Mouse (Mus musculus): ENCODE results near the gene Syngr4. TPM values are rescaled to one million over a fixed set of nuclear protein-coding genes. Genes with fewer than 3 reads are reported as not detected.

Gene Syngr4
- polyA plus RNA-seq, 1 experiment from 2014 or later = 0.85 TPM

GRCm38 (mm10) chr7:45921950-45922600 lies 25.6 kb upstream of the Syngr4 start:
- no peaks in the 10 kb centered on the region; the same call in 1 of the 2 replicates for H3K36me3 ChIP-seq
- H3K9me3 ChIP-seq = no peaks in the 10 kb centered on the region
- H3K27ac ChIP-seq = peak overlapping the region; percentile 91
- no peak for ATAC-seq
- no peak overlapping the region for H3K9ac ChIP-seq
- no peak overlapping the region for H3K4me3 ChIP-seq (replicated peaks)
- 81% methylated on average over 12 of the region's 12 CpGs for WGBS
- H3K27me3 ChIP-seq (replicated peaks) = no peaks in the 10 kb centered on the region
- H3K4me2 ChIP-seq (replicated peaks) = peak overlapping the region; percentile 59; the same call in 1 of the 2 replicates
- H3K4me1 ChIP-seq (replicated peaks) = peaks cover 55% of the 10 kb centered on the region

GRCm38 (mm10) chr7:45921242-45921621 lies 24.7 kb upstream of the Syngr4 start, which contains the start of gene Emp3:
Emp3 (minus strand) TSS chr7:45921404.
- Histone ChIP-seq H3K4me3 (replicated peaks) (peak within 1 kb of the TSS; percentile 40), H3K9me3 (no peaks in the 10 kb centered on the region), H3K4me2 (replicated peaks) (peak within 1 kb of the TSS; percentile 77), H3K9ac (peak within 1 kb of the TSS; percentile 59), H3K36me3 (no peaks in the 10 kb centered on the region; the same call in 1 of the 2 replicates), H3K4me1 (replicated peaks) (peaks cover 62% of the 10 kb centered on the region), H3K27me3 (replicated peaks) (no peaks in the 10 kb centered on the region), H3K27ac (peak within 1 kb of the TSS; percentile 91)
- 13% methylated on average over 9 of the region's 9 CpGs for WGBS
- no peak for ATAC-seq

- H3K4me2 ChIP-seq (replicated peaks) = peak overlapping the region; percentile 77
- H3K4me3 ChIP-seq (replicated peaks) = peak overlapping the region; percentile 40
- WGBS = 21% methylated on average over 9 of the region's 9 CpGs
- no peaks in the 10 kb centered on the region; the same call in 1 of the 2 replicates for H3K36me3 ChIP-seq
- peaks cover 66% of the 10 kb centered on the region for H3K4me1 ChIP-seq (replicated peaks)
- H3K27me3 ChIP-seq (replicated peaks) = no peaks in the 10 kb centered on the region
- H3K9me3 ChIP-seq = no peaks in the 10 kb centered on the region
- H3K9ac ChIP-seq = peak overlapping the region; percentile 59
- ATAC-seq = no peak
- peak overlapping the region; percentile 70 for H3K27ac ChIP-seq
These were observed 24.2 kb upstream of the Syngr4 start for GRCm38 (mm10) chr7:45920583-45921241.

GRCm38 (mm10) chr7:45919761-45920160 lies 23.2 kb upstream of the Syngr4 start:
- H3K4me1 ChIP-seq (replicated peaks) = peaks cover 66% of the 10 kb centered on the region
- no peaks in the 10 kb centered on the region; the same call in 1 of the 2 replicates for H3K36me3 ChIP-seq
- 77% methylated on average over 4 of the region's 4 CpGs for WGBS
- H3K27me3 ChIP-seq (replicated peaks) = no peaks in the 10 kb centered on the region
- ATAC-seq = no peak
- H3K4me3 ChIP-seq (replicated peaks) = peak overlapping the region; percentile 40
- H3K9me3 ChIP-seq = no peaks in the 10 kb centered on the region
- H3K27ac ChIP-seq = peak overlapping the region; percentile 70; the same call in 1 of the 2 replicates
- H3K4me2 ChIP-seq (replicated peaks) = peak overlapping the region; percentile 77
- peak overlapping the region; percentile 59; the same call in 1 of the 2 replicates for H3K9ac ChIP-seq

- Histone ChIP-seq H3K27me3 (replicated peaks) (no peaks in the 10 kb centered on the region), H3K9me3 (no peaks in the 10 kb centered on the region), H3K9ac (no peak overlapping the region), H3K4me3 (replicated peaks) (peak overlapping the region; percentile 40), H3K36me3 (no peaks in the 10 kb centered on the region; the same call in 1 of the 2 replicates), H3K27ac (no peak overlapping the region), H3K4me2 (replicated peaks) (peak overlapping the region; percentile 77), H3K4me1 (replicated peaks) (peaks cover 66% of the 10 kb centered on the region)
- WGBS = 69% methylated on average over 14 of the region's 14 CpGs
- ATAC-seq = no peak
These were observed 22.7 kb upstream of the Syngr4 start for GRCm38 (mm10) chr7:45919083-45919671.

GRCm38 (mm10) chr7:45917926-45918325 lies 21.4 kb upstream of the Syngr4 start:
- no peak overlapping the region for H3K4me3 ChIP-seq (replicated peaks)
- 81% methylated on average over 15 of the region's 15 CpGs for WGBS
- 0 out of 2 replicates have a peak overlapping the region, but pooled peaks have one; percentile 37 for H3K9ac ChIP-seq
- H3K27me3 ChIP-seq (replicated peaks) = no peaks in the 10 kb centered on the region
- H3K4me2 ChIP-seq (replicated peaks) = peak overlapping the region; percentile 57; the same call in 1 of the 2 replicates
- no peak for ATAC-seq
- no peaks in the 10 kb centered on the region for H3K9me3 ChIP-seq
- peaks cover 61% of the 10 kb centered on the region for H3K4me1 ChIP-seq (replicated peaks)
- no peaks in the 10 kb centered on the region; the same call in 1 of the 2 replicates for H3K36me3 ChIP-seq
- H3K27ac ChIP-seq = peak overlapping the region; percentile 91

- peak overlapping the region; percentile 91 for H3K27ac ChIP-seq
- no peaks in the 10 kb centered on the region for H3K27me3 ChIP-seq (replicated peaks)
- peak overlapping the region; percentile 20 for H3K4me3 ChIP-seq (replicated peaks)
- WGBS = 17% methylated on average over 13 of the region's 13 CpGs
- peak; percentile 27 for ATAC-seq
- peak overlapping the region; percentile 37 for H3K9ac ChIP-seq
- H3K9me3 ChIP-seq = no peaks in the 10 kb centered on the region
- H3K4me2 ChIP-seq (replicated peaks) = peak overlapping the region; percentile 57
- peaks cover 53% of the 10 kb centered on the region for H3K4me1 ChIP-seq (replicated peaks)
- H3K36me3 ChIP-seq = no peaks in the 10 kb centered on the region; the same call in 1 of the 2 replicates
These were observed 20.6 kb upstream of the Syngr4 start for GRCm38 (mm10) chr7:45917004-45917704.

- H3K9ac ChIP-seq = peak overlapping the region; percentile 9
- peak overlapping the region; percentile 57 for H3K4me2 ChIP-seq (replicated peaks)
- H3K27ac ChIP-seq = peak overlapping the region; percentile 91
- no peaks in the 10 kb centered on the region for H3K9me3 ChIP-seq
- 36% methylated on average over 26 of the region's 26 CpGs for WGBS
- ATAC-seq = peak; percentile 83
- H3K4me3 ChIP-seq (replicated peaks) = peak overlapping the region; percentile 20
- H3K4me1 ChIP-seq (replicated peaks) = peaks cover 45% of the 10 kb centered on the region
- H3K27me3 ChIP-seq (replicated peaks) = no peaks in the 10 kb centered on the region
- no peaks in the 10 kb centered on the region; the same call in 1 of the 2 replicates for H3K36me3 ChIP-seq
These were observed 19.8 kb upstream of the Syngr4 start for GRCm38 (mm10) chr7:45916056-45917003.

- Histone ChIP-seq H3K4me3 (replicated peaks) (no peak overlapping the region), H3K36me3 (peaks cover 3% of the 10 kb centered on the region; the same call in 1 of the 2 replicates), H3K4me2 (replicated peaks) (no peak overlapping the region), H3K9ac (no peak overlapping the region), H3K27me3 (replicated peaks) (no peaks in the 10 kb centered on the region), H3K27ac (no peak overlapping the region), H3K4me1 (replicated peaks) (peaks cover 34% of the 10 kb centered on the region), H3K9me3 (no peaks in the 10 kb centered on the region)
- no peak for ATAC-seq
- WGBS = 83% methylated on average over 5 of the region's 5 CpGs
These were observed 18.5 kb upstream of the Syngr4 start for GRCm38 (mm10) chr7:45915011-45915410.

- Histone ChIP-seq H3K36me3 (peaks cover 13% of the 10 kb centered on the region), H3K9ac (no peak overlapping the region), H3K27ac (no peak overlapping the region), H3K27me3 (replicated peaks) (no peaks in the 10 kb centered on the region), H3K4me3 (replicated peaks) (no peak overlapping the region), H3K9me3 (no peaks in the 10 kb centered on the region), H3K4me2 (replicated peaks) (no peak overlapping the region), H3K4me1 (replicated peaks) (peaks cover 25% of the 10 kb centered on the region)
- WGBS = 86% methylated on average over 6 of the region's 6 CpGs
- no peak for ATAC-seq
These were observed 17.6 kb upstream of the Syngr4 start for GRCm38 (mm10) chr7:45914067-45914466.

- Histone ChIP-seq H3K27ac (no peak overlapping the region), H3K4me2 (replicated peaks) (no peak overlapping the region), H3K27me3 (replicated peaks) (no peaks in the 10 kb centered on the region), H3K9ac (no peak overlapping the region), H3K4me1 (replicated peaks) (no peaks in the 10 kb centered on the region), H3K36me3 (peaks cover 13% of the 10 kb centered on the region), H3K9me3 (no peaks in the 10 kb centered on the region), H3K4me3 (replicated peaks) (no peak overlapping the region)
- ATAC-seq = no peak
- 93% methylated on average over 16 of the region's 16 CpGs for WGBS
These were observed 12.6 kb upstream of the Syngr4 start for GRCm38 (mm10) chr7:45909145-45909544.

Data from intestine, embryonic 15.5 days (tissue).